Mouse (Mus musculus) ES-Bruce4 (cell line): ENCODE measurements at regions not wholly inside any gene's neighbourhood (a gene's known extent, or its start where the extent isn't known, plus 50 kb on each side); places are given as distances from the start of the nearest gene placed in this dataset.

Source experiments
- H3K27ac ChIP-seq: 2 replicates; pipeline ENCODE4 v1.5.1; 2012; ENCODE audit warnings: low read length, inconsistent platforms; ENCODE audit not compliant: insufficient read depth
- H3K27me3 ChIP-seq: 2 replicates; pipeline ENCODE4 v1.6.1; 2012; ENCODE audit warnings: mild to moderate bottlenecking, low read length, inconsistent platforms; ENCODE audit not compliant: control insufficient read depth, poor library complexity, insufficient read depth, severe bottlenecking
- H3K36me3 ChIP-seq: 2 replicates; pipeline ENCODE4 v1.6.1; 2012; ENCODE audit warnings: inconsistent platforms, mild to moderate bottlenecking, low read length, moderate library complexity; ENCODE audit not compliant: control insufficient read depth, poor library complexity, insufficient read depth, severe bottlenecking
- H3K4me1 ChIP-seq: one replicate; pipeline ENCODE4 v1.8.1; 2011; ENCODE audit warnings: low read length; ENCODE audit not compliant: control insufficient read depth, insufficient read depth
- H3K4me3 ChIP-seq: 2 replicates; pipeline ENCODE4 v1.5.1; 2011; ENCODE audit warnings: low read depth, mild to moderate bottlenecking, low read length
- H3K9ac ChIP-seq: 2 replicates; pipeline ENCODE4 v1.6.1; 2012; ENCODE audit warnings: low read depth, mild to moderate bottlenecking, inconsistent platforms; ENCODE audit not compliant: poor library complexity, severe bottlenecking
- H3K9me3 ChIP-seq: replicated peaks from 2 replicates; pipeline ENCODE4 v1.6.1; 2012; ENCODE audit warnings: mild to moderate bottlenecking, low read length, inconsistent platforms; ENCODE audit not compliant: control insufficient read depth, poor library complexity, insufficient read depth, severe bottlenecking
- CTCF ChIP-seq: IDR thresholded peaks from one replicate; pipeline ENCODE4 v1.8.1; 2011; ENCODE audit warnings: low read depth, low read length
- EP300 ChIP-seq: IDR thresholded peaks from 2 replicates; pipeline ENCODE4 v1.6.1; 2011; ENCODE audit warnings: low read depth, low read length; ENCODE audit not compliant: insufficient read depth
- POLR2A ChIP-seq: IDR thresholded peaks from one replicate; pipeline ENCODE4 v1.8.1; 2011; ENCODE audit warnings: low read length; ENCODE audit not compliant: insufficient read depth

GRCm38 (mm10) chr16:63016658-63017057 is 162.6 kb downstream of the Pros1 start:
- Histone ChIP-seq H3K27me3 (no peaks in the 10 kb centered on the region), H3K9ac (no peak overlapping the region), H3K27ac (no peak overlapping the region), H3K9me3 (no peaks in the 10 kb centered on the region), H3K4me3 (no peak overlapping the region), H3K36me3 (no peaks in the 10 kb centered on the region), H3K4me1 (no peaks in the 10 kb centered on the region)
- TF ChIP-seq POLR2A (no peak), EP300 (no peak), CTCF (no peak)

- Histone ChIP-seq H3K9ac (no peak overlapping the region), H3K27ac (no peak overlapping the region), H3K36me3 (no peaks in the 10 kb centered on the region), H3K27me3 (no peaks in the 10 kb centered on the region), H3K9me3 (no peaks in the 10 kb centered on the region), H3K4me3 (no peak overlapping the region), H3K4me1 (no peaks in the 10 kb centered on the region)
- TF ChIP-seq CTCF (no peak), EP300 (no peak), POLR2A (no peak)
Measured at GRCm38 (mm10) chr16:63030399-63030798, 176.3 kb downstream of the Pros1 start.

GRCm38 (mm10) chr16:63031035-63031434 is 176.9 kb downstream of the Pros1 start:
- H3K27me3 ChIP-seq = no peaks in the 10 kb centered on the region
- H3K4me3 ChIP-seq = no peak overlapping the region
- no peaks in the 10 kb centered on the region for H3K36me3 ChIP-seq
- H3K4me1 ChIP-seq = no peaks in the 10 kb centered on the region
- no peak for TF ChIP-seq CTCF
- TF ChIP-seq POLR2A = no peak
- TF ChIP-seq EP300 = no peak
- no peaks in the 10 kb centered on the region for H3K9me3 ChIP-seq
- H3K9ac ChIP-seq = no peak overlapping the region
- H3K27ac ChIP-seq = no peak overlapping the region

- no peak for TF ChIP-seq EP300
- TF ChIP-seq POLR2A = no peak
- Histone ChIP-seq H3K27ac (no peak overlapping the region), H3K36me3 (no peaks in the 10 kb centered on the region), H3K27me3 (no peaks in the 10 kb centered on the region), H3K4me1 (no peaks in the 10 kb centered on the region), H3K9me3 (no peaks in the 10 kb centered on the region), H3K4me3 (no peak overlapping the region), H3K9ac (no peak overlapping the region)
Measured at GRCm38 (mm10) chr16:63031802-63032201, 177.7 kb downstream of the Pros1 start.

GRCm38 (mm10) chr16:63049100-63049499 is 195.0 kb downstream of the Pros1 start:
- Histone ChIP-seq H3K27me3 (no peaks in the 10 kb centered on the region), H3K4me3 (no peak overlapping the region), H3K27ac (no peak overlapping the region), H3K4me1 (no peaks in the 10 kb centered on the region), H3K9me3 (no peaks in the 10 kb centered on the region), H3K9ac (no peak overlapping the region), H3K36me3 (no peaks in the 10 kb centered on the region)
- TF ChIP-seq CTCF (no peak), EP300 (no peak), POLR2A (no peak)

GRCm38 (mm10) chr16:63062883-63063282 is 208.8 kb downstream of the Pros1 start:
- Histone ChIP-seq H3K9me3 (no peaks in the 10 kb centered on the region), H3K27me3 (no peaks in the 10 kb centered on the region), H3K4me3 (no peak overlapping the region), H3K27ac (no peak overlapping the region), H3K9ac (no peak overlapping the region), H3K36me3 (no peaks in the 10 kb centered on the region), H3K4me1 (no peaks in the 10 kb centered on the region)
- TF ChIP-seq EP300 = no peak
- no peak for TF ChIP-seq POLR2A
- TF ChIP-seq CTCF = no peak
